Mouse (Mus musculus) intestine, embryonic 14.5 days (tissue): ENCODE results near the gene Noxo1. TPM values are rescaled to one million over a fixed set of nuclear protein-coding genes. Genes with fewer than 3 reads are reported as not detected.
A peak's percentile ranks its signal among the peaks of the same experiment; 100 is the strongest.

ENCODE experiments used
- ATAC-seq: fragments of 200-750 bp; cut with Nextera tagmentation; replicated peaks from 2 replicates; pipeline ENCODE4 v1.8.0; 2017; ENCODE audit warnings: low read depth, moderate number of reproducible peaks, moderate TSS enrichment, moderate library complexity; ENCODE audit not compliant: low FRiP score, low TSS enrichment
- DNase-seq: peaks from one replicate; pipeline ENCODE4 v3.0.0-alpha.2; 2018; ENCODE audit warnings: low spot score
- H3K27ac ChIP-seq: fragments of 300-500 bp; sonication (generic); 2 replicates; pipeline ENCODE4 v1.5.1; 2014; ENCODE audit warnings: low read depth, mild to moderate bottlenecking, control low read depth
- H3K27me3 ChIP-seq: fragments of 300-500 bp; sonication (generic); replicated peaks from 2 replicates; pipeline ENCODE4 v1.6.1; 2014; ENCODE audit warnings: low read length, control low read depth; ENCODE audit not compliant: control insufficient read depth, insufficient read depth
- H3K36me3 ChIP-seq: fragments of 300-500 bp; sonication (generic); 2 replicates; pipeline ENCODE4 v1.6.1; 2014; ENCODE audit warnings: low read length, control low read depth; ENCODE audit not compliant: control insufficient read depth, insufficient read depth
- H3K4me1 ChIP-seq: fragments of 300-500 bp; sonication (generic); replicated peaks from 2 replicates; pipeline ENCODE4 v1.6.1; 2014; ENCODE audit warnings: low read length, control low read depth, mixed read lengths; ENCODE audit not compliant: control insufficient read depth, insufficient read depth
- H3K4me2 ChIP-seq: fragments of 300-500 bp; sonication (generic); 2 replicates; pipeline ENCODE4 v1.6.1; 2014; ENCODE audit warnings: low read length
- H3K4me3 ChIP-seq: fragments of 300-500 bp; sonication (generic); 2 replicates; pipeline ENCODE4 v1.5.1; 2014; ENCODE audit warnings: low read depth, low read length, control low read depth, mixed read lengths
- H3K9ac ChIP-seq: fragments of 300-500 bp; sonication (generic); 2 replicates; pipeline ENCODE4 v1.6.1; 2014; ENCODE audit warnings: mild to moderate bottlenecking, low read length
- H3K9me3 ChIP-seq: fragments of 300-500 bp; sonication (generic); 2 replicates; pipeline ENCODE4 v1.6.1; 2016; ENCODE audit warnings: low read length, control low read depth; ENCODE audit not compliant: control insufficient read depth
- WGBS: fragments of 180-500 bp; shearing (Covaris S2); extraction: QIAGEN DNeasy Blood & Tissue Kit; methylation state at CpG from one replicate; pipeline ENCODE4 v1.1.7; 2014; 5-methylcytosine and 5-hydroxymethylcytosine counted together
- polyA plus RNA-seq: library from polyadenylated mRNA; unstranded; fragments of >200 nt; fragmentation: Nextera tagmentation; extraction: Ambion mirVana; gene quantifications from 2 replicates; pipeline ENCODE4 v1.2.1, GENCODE M21; 2014

The Noxo1 gene
- polyA plus RNA-seq, 1 experiment from 2014 or later: 6.4 TPM

- DNase-seq: no peak
- no peak for ATAC-seq
- H3K4me2 ChIP-seq: peak within 1 kb of the TSS; percentile 89
These were observed 6.6 kb upstream of the Noxo1 start, which contains the start of gene Syngr3 for GRCm38 (mm10) chr17:24689251-24690081. Syngr3 (minus strand) TSS chr17:24689955.

DNA sequence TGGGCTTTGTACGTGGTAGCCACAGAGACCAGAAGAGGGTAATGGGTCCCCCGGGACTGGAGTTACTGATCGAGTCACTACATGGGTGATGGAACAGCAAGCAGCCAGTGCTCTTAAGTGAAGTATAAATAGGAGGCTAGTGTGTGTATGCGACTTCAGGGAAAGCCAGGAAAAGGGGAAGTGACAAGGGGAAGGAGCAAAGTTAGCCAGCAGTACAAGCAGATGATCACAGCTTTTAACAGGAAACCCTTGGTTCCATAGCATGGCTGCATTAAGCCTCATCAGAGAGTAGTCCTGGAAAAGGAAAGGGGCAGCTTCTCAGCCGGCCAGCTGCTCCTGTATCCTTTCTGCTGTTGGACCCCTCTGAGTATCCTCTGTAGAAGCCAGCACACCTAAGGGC is 3.6 kb upstream of the Noxo1 start:
- Histone ChIP-seq H3K27ac (no peak overlapping the region), H3K9ac (no peak overlapping the region), H3K27me3 (peaks cover 46% of the 10 kb centered on the region), H3K4me1 (peaks cover 19% of the 10 kb centered on the region), H3K36me3 (peaks cover 16% of the 10 kb centered on the region), H3K9me3 (no peaks in the 10 kb centered on the region), H3K4me2 (no peak overlapping the region), H3K4me3 (no peak overlapping the region)
- DNase-seq (no peak), ATAC-seq (no peak)
- 89% methylated on average over 5 of the region's 5 CpGs for WGBS

More at GRCm38 (mm10) chr17:24689251-24690081, 6.6 kb upstream of the Noxo1 start, which contains the start of gene Syngr3:
- Histone ChIP-seq H3K9ac (peak within 1 kb of the TSS; percentile 31; the same call in 1 of the 2 replicates), H3K4me1 (peaks cover 11% of the 10 kb centered on the region), H3K4me3 (peak within 1 kb of the TSS; percentile 46), H3K9me3 (no peaks in the 10 kb centered on the region), H3K27me3 (peaks cover 49% of the 10 kb centered on the region), H3K36me3 (peaks cover 16% of the 10 kb centered on the region), H3K27ac (no peak within 1 kb of the TSS)
- WGBS: under 1% methylated on average over 52 of the region's 55 CpGs

DNA sequence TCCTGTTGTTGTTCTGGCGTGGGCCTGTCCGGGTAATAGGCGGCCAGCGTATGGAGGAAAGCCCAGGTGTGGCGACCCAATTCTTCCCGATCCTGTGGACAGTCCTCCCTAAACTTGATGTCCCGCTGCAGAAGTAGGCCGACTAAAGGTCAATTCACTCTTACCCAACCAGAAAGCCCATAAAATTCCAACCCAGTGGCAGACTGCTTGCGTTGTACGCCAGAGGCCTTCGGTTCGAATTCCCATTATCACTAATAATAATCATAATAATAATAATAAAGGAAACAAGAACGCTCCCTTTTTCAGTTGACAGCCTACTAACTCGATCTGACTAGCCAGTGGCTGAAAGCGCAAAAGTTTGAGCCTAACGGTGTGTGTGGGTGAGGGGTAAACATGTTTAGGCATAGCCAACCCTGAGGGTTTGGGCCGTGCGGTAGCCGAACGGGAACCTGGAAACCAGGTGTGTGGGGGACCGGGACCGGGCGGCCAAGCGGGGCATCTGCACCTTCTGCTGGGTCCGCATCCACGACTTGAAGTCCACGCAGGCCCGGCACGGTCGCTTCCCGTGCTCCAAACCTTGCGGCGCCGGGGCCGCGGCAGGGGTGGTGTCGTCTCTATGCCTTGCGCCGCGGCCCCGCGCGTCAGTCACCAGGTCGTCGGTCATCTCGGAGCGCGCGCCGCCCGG is 566 bp upstream of the Noxo1 start:
- peak overlapping the region; percentile 60 for H3K4me2 ChIP-seq
- peaks cover 14% of the 10 kb centered on the region for H3K4me1 ChIP-seq
- peak overlapping the region; percentile 83 for H3K27ac ChIP-seq
- H3K9me3 ChIP-seq: no peaks in the 10 kb centered on the region
- H3K36me3 ChIP-seq: peaks cover 26% of the 10 kb centered on the region
- DNase-seq (peak; percentile 79), ATAC-seq (peak; percentile 20; the same call in 1 of the 2 replicates)
- H3K27me3 ChIP-seq: peaks cover 15% of the 10 kb centered on the region
- peak overlapping the region; percentile 76 for H3K9ac ChIP-seq
- peak overlapping the region; percentile 83 for H3K4me3 ChIP-seq
- WGBS: 7% methylated on average over 51 of the region's 51 CpGs

DNA sequence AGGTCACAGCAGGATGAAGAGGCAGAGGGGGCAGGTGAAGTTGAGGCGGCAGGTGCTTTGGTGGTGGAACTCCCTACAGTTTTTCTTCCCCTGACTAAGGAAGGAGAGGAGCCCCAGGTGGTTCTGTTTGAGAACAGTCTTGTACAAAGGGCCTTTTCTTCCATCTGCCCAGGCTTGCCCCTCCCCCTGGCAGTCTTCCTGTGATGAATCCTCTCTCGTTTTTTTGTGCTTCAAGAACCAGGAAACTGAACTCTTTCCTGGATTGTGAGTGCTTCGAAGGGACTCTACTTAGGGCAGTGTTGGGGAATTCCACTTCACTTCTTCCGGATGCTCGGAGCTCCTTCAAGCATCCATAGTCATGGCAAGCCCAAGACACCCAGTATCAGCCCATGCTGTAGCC is 2.0 kb downstream of the Noxo1 start:
- no peak overlapping the region for H3K27ac ChIP-seq
- ATAC-seq: no peak
- H3K36me3 ChIP-seq: peaks cover 41% of the 10 kb centered on the region
- H3K4me1 ChIP-seq: peaks cover 14% of the 10 kb centered on the region
- 20% methylated on average over 5 of the region's 5 CpGs for WGBS
- H3K4me2 ChIP-seq: peak overlapping the region; percentile 14; the same call in 1 of the 2 replicates
- no peak overlapping the region for H3K4me3 ChIP-seq
- no peak overlapping the region for H3K9ac ChIP-seq
- no peaks in the 10 kb centered on the region for H3K9me3 ChIP-seq
- H3K27me3 ChIP-seq: no peaks in the 10 kb centered on the region
- no peak for DNase-seq

GRCm38 (mm10) chr17:24698715-24699114 is 2.7 kb downstream of the Noxo1 start:
- DNase-seq (no peak), ATAC-seq (no peak)
- Histone ChIP-seq H3K27ac (no peak overlapping the region), H3K9ac (no peak overlapping the region), H3K36me3 (peaks cover 42% of the 10 kb centered on the region), H3K9me3 (no peaks in the 10 kb centered on the region), H3K4me2 (no peak overlapping the region), H3K27me3 (no peaks in the 10 kb centered on the region), H3K4me1 (peaks cover 14% of the 10 kb centered on the region), H3K4me3 (no peak overlapping the region)
- 68% methylated on average over 9 of the region's 9 CpGs for WGBS

- ATAC-seq (no peak), DNase-seq (no peak)
- no peaks in the 10 kb centered on the region for H3K27me3 ChIP-seq
- H3K4me2 ChIP-seq: no peak overlapping the region
- 78% methylated on average over 2 of the region's 2 CpGs for whole genome bisulfite sequencing
- peaks cover 47% of the 10 kb centered on the region for H3K36me3 ChIP-seq
- no peak overlapping the region for H3K4me3 ChIP-seq
- H3K4me1 ChIP-seq: peaks cover 14% of the 10 kb centered on the region
- no peak overlapping the region for H3K9ac ChIP-seq
- no peaks in the 10 kb centered on the region for H3K9me3 ChIP-seq
- H3K27ac ChIP-seq: no peak overlapping the region
These were observed 3.4 kb downstream of the Noxo1 start for GRCm38 (mm10) chr17:24699473-24699872.

DNA sequence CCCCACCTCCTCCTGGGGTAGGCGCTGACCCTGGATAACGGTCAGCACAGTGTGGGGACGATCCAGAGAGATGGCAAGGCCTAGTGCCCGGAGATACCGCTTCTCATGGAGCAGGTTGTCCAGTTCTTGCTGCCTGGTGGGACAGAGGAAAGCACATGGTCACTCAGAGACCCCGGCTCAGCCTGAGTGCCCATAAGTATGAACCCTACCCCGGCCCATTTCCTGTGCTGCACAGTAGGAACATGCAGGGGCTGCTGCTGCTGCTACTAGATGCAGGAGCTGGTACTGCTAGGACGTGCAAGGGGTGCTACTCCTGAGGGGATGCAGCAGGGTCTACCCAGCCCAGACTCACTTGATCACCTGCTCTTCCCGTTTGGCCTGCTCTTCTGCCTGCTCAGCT is 5.2 kb downstream of the Noxo1 start:
- Histone ChIP-seq H3K27me3 (no peaks in the 10 kb centered on the region), H3K4me2 (no peak overlapping the region), H3K27ac (no peak overlapping the region), H3K36me3 (peaks cover 56% of the 10 kb centered on the region), H3K4me3 (no peak overlapping the region), H3K9me3 (no peaks in the 10 kb centered on the region), H3K4me1 (peaks cover 9% of the 10 kb centered on the region), H3K9ac (no peak overlapping the region)
- ATAC-seq (no peak), DNase-seq (no peak)
- 91% methylated on average over 9 of the region's 9 CpGs for WGBS

- Histone ChIP-seq H3K9me3 (no peaks in the 10 kb centered on the region), H3K27me3 (no peaks in the 10 kb centered on the region), H3K4me2 (no peak overlapping the region), H3K4me1 (peaks cover 6% of the 10 kb centered on the region), H3K4me3 (no peak overlapping the region; the same call in 1 of the 2 replicates), H3K36me3 (peaks cover 42% of the 10 kb centered on the region), H3K27ac (no peak overlapping the region), H3K9ac (no peak overlapping the region)
- WGBS: 92% methylated on average over 3 of the region's 3 CpGs
- DNase-seq: no peak
- ATAC-seq: no peak
These were observed 9.8 kb downstream of the Noxo1 start for GRCm38 (mm10) chr17:24705821-24706220.
